Mouse (Mus musculus): ENCODE measurements around the gene Il12rb2.

The Il12rb2 gene

DNA sequence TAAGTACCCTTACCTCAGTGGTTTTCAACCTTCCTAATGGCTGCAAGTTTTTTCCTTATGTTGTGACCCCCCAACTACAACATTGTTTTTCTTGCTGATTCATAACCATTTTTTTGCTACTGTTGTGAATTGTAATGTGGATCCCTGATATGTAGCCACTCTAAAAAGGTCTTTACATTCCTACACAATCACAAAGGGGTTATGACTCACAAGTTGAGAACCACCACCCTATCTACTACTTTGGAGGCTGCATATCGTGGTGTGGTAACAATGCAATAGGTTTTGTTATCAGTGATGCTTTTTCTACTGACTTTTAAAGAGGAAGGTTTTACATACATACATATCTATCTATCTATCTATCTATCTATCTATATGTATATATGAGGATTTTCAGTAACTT is 93.1 kb downstream of the Il12rb2 start:
- DNase-seq: no peak

DNA sequence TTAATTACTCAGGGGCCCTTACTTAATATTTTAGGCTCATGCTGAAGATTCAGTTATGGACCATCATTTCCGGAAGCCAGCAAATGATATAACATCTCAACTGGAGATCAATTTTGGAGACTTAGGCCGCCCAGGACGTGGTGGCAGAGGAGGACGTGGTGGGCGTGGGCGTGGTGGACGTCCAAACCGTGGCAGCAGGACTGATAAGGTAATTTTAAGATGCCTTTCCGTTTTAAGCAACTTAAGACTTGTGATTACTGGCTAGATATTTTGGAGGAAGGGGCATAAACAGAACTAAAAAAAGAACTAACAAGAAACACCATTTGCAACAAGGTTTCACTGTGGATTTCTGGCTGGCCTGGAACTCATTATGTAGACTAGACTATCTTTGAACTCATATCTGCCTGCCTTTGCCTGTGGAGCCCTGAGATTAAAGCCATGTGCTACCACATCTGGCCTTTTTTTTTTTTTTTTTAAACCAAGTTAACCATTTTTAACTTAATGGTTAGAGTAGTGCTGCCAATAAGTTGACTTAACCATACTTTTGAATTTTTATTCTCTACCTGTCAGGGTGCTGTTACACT is 94.3 kb downstream of the Il12rb2 start:
- DNase-seq: no peak

DNA sequence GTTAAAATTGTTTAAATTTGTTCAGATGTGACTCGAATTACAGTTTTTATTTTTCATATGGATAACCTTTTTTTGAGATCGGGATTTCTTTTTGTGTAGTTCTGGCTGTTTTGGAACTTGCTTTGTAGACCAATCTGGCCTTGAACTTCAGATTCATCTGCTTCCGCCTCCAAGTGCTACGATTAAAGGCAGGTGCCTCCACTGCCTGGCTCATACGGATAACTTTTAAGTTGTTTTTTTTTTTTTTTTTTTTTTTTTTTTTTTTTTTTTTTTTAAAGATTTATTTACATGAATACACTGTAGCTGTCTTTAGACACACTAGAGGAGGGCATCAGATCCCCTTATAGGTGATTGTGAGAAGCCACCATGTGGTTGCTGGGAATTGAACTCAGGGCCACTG is 98.0 kb downstream of the Il12rb2 start:
- no peak for DNase-seq

DNA sequence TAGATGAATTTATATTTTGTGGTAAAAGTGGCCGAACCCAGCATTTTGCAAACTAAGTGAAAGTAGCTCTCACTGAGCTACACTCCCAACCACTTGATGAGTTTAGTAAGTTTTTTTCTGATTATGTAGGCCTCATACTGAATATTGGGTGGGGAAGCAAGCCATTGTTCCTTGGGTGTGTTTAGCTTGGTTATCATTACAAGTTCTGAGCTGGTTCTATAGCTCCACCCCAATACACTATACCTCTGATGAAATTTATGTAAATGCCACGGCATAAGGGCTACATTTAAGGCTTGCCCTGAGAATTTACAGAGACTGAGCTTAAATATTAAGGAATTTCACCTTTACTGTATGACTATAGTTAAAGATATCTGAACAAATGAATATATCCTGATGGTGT is 106.5 kb downstream of the Il12rb2 start:
- no peak for DNase-seq

DNA sequence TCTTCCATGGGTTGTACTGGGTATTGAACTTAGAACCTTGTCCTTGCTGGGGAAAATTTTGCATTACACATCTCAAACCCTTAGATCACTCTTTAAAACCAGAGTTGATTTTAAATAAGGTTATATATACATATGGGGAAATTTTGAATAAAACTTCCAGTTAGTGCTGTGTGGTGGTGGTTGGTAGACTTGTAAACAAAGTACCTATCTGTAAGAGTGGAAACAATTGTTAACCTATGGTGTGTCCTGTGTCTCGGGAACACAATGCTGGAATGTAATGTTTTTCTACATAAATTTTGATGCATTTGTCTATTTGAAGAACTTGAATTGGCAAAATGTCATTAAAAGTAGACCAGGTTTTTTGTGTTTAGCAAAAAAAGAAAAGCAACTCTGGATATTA is 107.0 kb downstream of the Il12rb2 start:
- DNase-seq: no peak

DNA sequence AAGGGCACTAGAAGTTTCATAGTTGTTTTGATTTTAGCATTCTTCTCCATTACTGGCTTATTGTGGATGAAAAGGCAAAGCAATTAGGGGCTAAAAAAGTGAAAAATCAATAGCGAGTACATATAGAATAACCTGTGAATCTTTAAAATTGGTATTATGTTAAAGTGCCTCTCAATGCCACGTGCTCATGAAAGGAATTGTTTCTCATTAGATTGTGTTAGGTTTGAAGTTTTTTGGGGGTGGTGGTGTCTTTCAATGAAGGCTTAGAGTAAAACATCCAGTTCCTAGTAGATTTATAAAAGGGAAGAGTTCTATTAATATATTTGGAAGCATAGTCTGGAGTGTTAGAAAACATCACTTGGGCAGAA is 107.8 kb downstream of the Il12rb2 start:
- DNase-seq: no peak

DNA sequence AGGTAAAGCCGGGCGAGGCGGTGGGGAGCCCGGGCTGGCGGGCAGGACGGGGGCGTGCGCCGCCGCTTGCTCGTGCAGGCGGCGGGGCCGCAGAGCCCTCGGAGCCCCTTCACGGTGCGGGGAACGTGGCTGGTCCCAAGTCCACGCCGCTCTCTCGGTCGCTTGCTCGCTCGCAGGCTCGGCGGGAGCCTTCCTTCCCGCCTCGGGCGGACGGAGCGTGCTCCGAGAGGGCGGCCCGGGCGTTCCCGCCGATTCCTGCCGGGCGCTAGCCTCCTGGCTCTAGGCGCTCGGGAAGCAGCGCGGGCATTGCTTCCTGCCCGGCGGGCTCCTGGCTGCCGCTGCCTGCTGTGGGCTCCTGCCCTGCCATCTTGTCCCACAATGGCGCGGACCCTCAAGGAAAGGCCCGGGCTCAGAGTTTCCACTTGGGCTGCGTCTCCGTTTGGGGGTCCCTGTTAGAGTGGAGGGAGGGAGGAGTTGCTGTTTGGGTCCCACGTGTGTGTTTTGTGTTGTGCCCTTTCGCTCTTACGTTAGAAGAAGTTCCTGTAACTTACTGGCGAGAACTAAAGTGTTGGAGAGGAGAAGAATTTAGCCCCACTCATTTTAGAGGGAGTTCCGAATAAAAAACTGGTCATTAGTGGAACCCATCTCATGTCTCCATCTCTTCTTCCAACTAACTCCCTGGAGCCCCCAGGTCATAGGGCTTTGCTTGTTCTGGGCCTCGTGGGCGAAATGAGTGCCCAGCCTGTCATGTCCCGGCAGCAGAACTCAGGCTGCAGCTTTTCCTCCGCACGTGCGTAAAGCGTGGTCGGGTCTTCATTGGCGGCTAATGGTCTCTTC is 108.4 kb downstream of the Il12rb2 start:
- DNase-seq: peak; percentile 34

DNA sequence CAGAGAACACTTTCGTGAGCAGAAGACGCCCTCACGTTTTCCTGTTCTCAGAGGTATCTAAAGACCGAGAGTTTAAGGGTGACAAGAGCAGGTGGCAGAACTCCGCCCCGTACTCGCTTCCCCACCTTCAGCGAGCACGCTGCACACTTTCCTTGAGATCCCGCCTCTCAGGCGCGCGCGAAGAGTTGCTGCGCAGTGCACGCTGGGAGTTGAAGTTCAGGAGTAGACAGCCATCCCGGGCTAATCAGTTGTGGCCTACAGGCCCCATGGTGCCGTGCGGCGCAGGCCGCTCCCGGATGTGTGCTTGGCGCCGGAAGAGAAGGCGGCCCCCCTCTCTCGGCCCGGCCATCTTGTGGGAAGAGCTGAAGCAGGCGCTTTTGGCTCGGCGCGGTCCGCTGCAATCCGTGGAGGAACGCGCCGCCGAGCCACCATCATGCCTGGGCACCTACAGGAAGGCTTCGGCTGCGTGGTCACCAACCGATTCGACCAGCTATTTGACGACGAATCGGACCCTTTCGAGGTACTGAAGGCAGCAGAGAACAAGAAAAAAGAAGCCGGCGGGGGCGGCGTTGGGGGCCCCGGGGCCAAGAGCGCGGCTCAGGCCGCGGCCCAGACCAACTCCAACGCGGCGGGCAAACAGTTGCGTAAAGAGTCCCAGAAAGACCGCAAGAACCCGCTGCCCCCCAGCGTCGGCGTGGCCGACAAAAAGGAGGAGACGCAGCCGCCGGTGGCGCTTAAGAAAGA is 109.2 kb downstream of the Il12rb2 start:
- peak; percentile 93 for DNase-seq

DNA sequence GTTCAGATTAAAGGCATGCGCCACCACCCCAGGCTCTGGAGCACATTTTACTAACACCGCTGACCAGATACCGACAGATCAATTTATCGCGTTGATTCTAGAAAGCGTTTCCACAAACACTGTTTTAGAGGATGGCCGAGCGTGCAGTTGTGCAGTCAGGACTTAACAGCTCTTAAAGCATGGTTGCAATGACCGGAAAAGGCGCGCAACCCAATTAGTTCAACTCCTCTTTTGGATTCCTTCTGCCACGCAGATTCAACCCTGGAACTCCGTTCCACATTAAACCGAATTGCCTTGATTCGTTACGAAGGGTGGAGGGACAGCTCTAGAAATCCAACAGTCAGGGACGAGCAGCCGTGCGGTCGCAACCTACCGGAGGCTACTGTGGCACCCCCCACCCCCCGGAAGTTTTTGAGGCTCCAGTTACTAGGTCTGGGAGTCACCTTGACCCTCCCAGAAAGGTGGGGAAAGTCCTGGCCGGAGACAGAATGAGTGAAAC is 109.8 kb downstream of the Il12rb2 start:
- DNase-seq: peak; percentile 32

DNA sequence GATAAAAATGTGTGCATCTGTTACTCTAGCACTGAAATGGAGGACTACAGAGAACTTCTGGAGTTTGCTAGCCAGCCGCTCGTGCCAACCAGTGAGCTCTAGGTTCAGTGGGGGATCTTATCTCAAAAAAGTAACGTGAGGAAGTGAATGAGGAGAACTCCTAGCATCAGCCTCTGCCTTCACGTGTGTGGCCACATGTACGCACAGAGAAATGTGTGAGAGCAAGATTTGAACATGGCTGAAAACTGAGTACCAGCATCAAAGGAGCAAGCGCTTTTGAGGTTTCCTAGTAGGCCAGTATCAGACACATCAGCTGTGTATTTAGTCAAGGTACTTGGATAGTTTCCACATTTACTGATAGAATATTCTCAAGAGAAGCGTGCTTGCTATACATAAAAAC is 111.1 kb downstream of the Il12rb2 start:
- DNase-seq: no peak

DNA sequence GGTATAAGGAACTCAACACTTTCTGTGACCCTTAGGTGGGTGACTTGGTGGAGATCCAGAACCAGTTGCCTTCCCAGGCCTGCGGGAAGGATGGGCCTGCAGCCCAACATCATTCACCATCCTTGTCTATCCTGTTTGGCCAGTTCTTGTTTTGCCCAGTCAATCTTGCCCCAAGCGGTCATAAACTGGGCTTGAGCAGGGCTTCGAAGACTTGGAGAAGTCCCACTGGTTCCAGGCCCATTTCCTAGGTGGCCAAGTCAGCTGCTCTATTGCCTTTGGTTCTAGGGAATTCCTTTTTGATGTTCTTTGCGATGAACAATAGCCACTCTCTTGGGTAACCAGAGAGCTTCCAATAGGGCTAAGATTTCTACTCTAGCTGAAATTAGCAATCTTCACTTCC is 124.9 kb downstream of the Il12rb2 start:
- DNase-seq: no peak

DNA sequence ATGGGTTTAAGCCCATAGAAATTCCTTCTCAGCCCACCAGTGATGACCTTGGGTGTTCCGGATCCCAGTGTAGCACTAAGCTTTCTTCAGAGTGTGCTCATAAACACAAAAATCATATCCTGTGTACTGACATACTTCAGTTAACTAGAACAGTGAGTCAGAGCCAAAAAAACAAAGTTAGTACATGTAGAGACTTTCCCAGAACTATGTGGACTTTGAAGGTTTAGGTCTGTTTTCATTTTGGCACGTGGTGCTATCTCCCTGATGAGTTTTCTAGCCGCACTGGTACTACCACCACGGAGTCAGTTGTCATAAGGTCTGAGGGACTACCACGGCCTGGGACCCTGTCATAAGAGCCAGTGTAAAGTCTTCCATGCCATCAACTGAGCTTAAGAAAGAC is 131.5 kb downstream of the Il12rb2 start:
- DNase-seq: no peak

DNA sequence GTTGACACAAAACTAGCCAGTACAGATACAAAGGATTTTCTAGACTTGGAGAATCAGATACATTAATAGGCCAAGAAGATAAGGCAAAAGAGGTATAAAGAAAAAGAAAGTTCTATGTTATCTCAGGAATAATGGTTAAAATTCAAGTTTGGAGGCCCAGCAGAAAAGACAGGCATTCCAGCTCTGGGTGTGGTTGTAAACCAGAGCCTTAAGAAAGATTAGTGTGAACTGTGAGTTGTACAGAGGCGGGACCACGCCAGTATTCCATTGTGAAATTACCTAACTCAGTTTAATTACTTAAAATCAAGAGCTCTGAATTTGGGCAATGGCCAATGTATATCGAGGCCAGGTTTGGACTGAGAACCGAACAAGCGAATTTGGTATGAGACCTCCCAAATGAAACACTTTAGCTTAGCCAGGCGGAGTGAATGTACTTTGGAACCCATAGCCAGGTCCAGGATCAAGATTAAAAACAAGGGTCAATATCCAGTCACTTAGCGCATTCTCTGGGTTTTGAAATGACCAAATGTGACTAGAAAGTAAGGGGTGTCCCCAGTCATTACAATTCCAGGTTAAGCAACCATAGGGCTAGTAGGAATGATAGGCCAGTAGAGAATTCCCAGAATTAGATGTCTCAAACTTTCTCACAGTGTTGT is 132.1 kb downstream of the Il12rb2 start:
- no peak for DNase-seq

Measured in lung, postnatal 14 days (tissue).